Mouse (Mus musculus) lung, postnatal 0 days (tissue): ENCODE data around the gene Kcnj10. TPM values are rescaled to one million over a fixed set of nuclear protein-coding genes. Genes with fewer than 3 reads are reported as not detected.
A peak's percentile ranks its signal among the peaks of the same experiment; 100 is the strongest.

Experiments used
- ATAC-seq: fragments of 200-750 bp; cut with Nextera tagmentation; 2 replicates; pipeline ENCODE4 v1.8.0; 2017; ENCODE audit warnings: moderate library complexity
- DNase-seq: peaks from one replicate; pipeline ENCODE4 v3.0.0-alpha.2; 2016; ENCODE audit warnings: low spot score
- H3K27ac ChIP-seq: fragments of 300-500 bp; sonication (generic); 2 replicates; pipeline ENCODE4 v1.5.1; 2014; ENCODE audit warnings: antibody characterized with exemption, mild to moderate bottlenecking, low read length, mixed read lengths
- H3K27me3 ChIP-seq: fragments of 300-500 bp; sonication (generic); replicated peaks from 2 replicates; pipeline ENCODE4 v1.6.1; 2014; ENCODE audit warnings: low read length, mixed read lengths; ENCODE audit not compliant: insufficient read depth
- H3K36me3 ChIP-seq: fragments of 300-500 bp; sonication (generic); 2 replicates; pipeline ENCODE4 v1.6.1; 2014; ENCODE audit warnings: low read length, mixed read lengths; ENCODE audit not compliant: insufficient read depth
- H3K4me1 ChIP-seq: fragments of 300-500 bp; sonication (generic); 2 replicates; pipeline ENCODE4 v1.6.1; 2014; ENCODE audit warnings: antibody characterized with exemption, low read depth, low read length, mixed read lengths; ENCODE audit not compliant: insufficient read depth
- H3K4me2 ChIP-seq: fragments of 300-500 bp; sonication (generic); replicated peaks from 2 replicates; pipeline ENCODE4 v1.6.1; 2014; ENCODE audit warnings: low read depth, mild to moderate bottlenecking, low read length, moderate library complexity, mixed read lengths
- H3K4me3 ChIP-seq: fragments of 300-500 bp; sonication (generic); 2 replicates; pipeline ENCODE4 v1.5.1; 2014; ENCODE audit warnings: low read depth, low read length
- H3K9ac ChIP-seq: fragments of 300-500 bp; sonication (generic); replicated peaks from 2 replicates; pipeline ENCODE4 v1.6.1; 2014; ENCODE audit warnings: low read depth, mild to moderate bottlenecking
- H3K9me3 ChIP-seq: fragments of 300-500 bp; sonication (generic); 2 replicates; pipeline ENCODE4 v1.6.1; 2016; ENCODE audit warnings: low read length, mixed read lengths
- CTCF ChIP-seq: IDR thresholded peaks from 2 replicates; pipeline ENCODE4 v1.5.1; 2016; ENCODE audit warnings: antibody characterized with exemption, mild to moderate bottlenecking
- EP300 ChIP-seq: IDR thresholded peaks from 2 replicates; pipeline ENCODE4 v1.6.1; 2016; ENCODE audit warnings: antibody characterized with exemption, mild to moderate bottlenecking, control low read depth
- WGBS: fragments of 180-500 bp; shearing (Covaris S2); extraction: QIAGEN DNeasy Blood & Tissue Kit; methylation state at CpG from one replicate; pipeline ENCODE4 v1.1.7; 2014; 5-methylcytosine and 5-hydroxymethylcytosine counted together
- polyA plus RNA-seq: library from polyadenylated mRNA; unstranded; fragments of >200 nt; fragmentation: Nextera tagmentation; extraction: Ambion mirVana; gene quantifications from 2 replicates; pipeline ENCODE4 v1.2.1, GENCODE M21; 2015

Gene Kcnj10
- polyA plus RNA-seq, 1 experiment from 2014 or later: 0.04 TPM

- Histone ChIP-seq H3K9me3 (no peaks in the 10 kb centered on the region), H3K27me3 (no peaks in the 10 kb centered on the region), H3K36me3 (no peaks in the 10 kb centered on the region), H3K27ac (no peak overlapping the region), H3K4me2 (no peak overlapping the region), H3K4me3 (no peak overlapping the region), H3K9ac (no peak overlapping the region), H3K4me1 (no peaks in the 10 kb centered on the region)
- 26% methylated on average over 6 of the region's 6 CpGs for whole genome bisulfite sequencing
- DNase-seq (no peak), ATAC-seq (no peak)
- TF ChIP-seq CTCF: no peak
- TF ChIP-seq EP300: no peak
These were observed 77.2 kb downstream of the Kcnj10 start for GRCm38 (mm10) chr1:172418173-172418572.

- Histone ChIP-seq H3K4me2 (no peak overlapping the region), H3K36me3 (no peaks in the 10 kb centered on the region), H3K27ac (no peak overlapping the region), H3K4me3 (no peak overlapping the region), H3K9me3 (no peaks in the 10 kb centered on the region), H3K27me3 (no peaks in the 10 kb centered on the region), H3K4me1 (no peaks in the 10 kb centered on the region), H3K9ac (no peak overlapping the region)
- DNase-seq: no peak
- WGBS: 74% methylated on average over 3 of the region's 3 CpGs
- TF ChIP-seq EP300: no peak
- no peak for ATAC-seq
These were observed 77.6 kb downstream of the Kcnj10 start for GRCm38 (mm10) chr1:172418642-172419041.

GRCm38 (mm10) chr1:172420181-172420580 lies 79.2 kb downstream of the Kcnj10 start:
- ATAC-seq (no peak), DNase-seq (no peak)
- WGBS: 84% methylated on average over 6 of the region's 6 CpGs
- no peaks in the 10 kb centered on the region for H3K36me3 ChIP-seq
- no peak overlapping the region for H3K4me2 ChIP-seq
- no peak overlapping the region for H3K9ac ChIP-seq
- no peak overlapping the region for H3K4me3 ChIP-seq
- no peak for TF ChIP-seq EP300
- TF ChIP-seq CTCF: no peak
- no peak overlapping the region for H3K27ac ChIP-seq
- no peaks in the 10 kb centered on the region for H3K9me3 ChIP-seq
- H3K4me1 ChIP-seq: no peaks in the 10 kb centered on the region
- no peaks in the 10 kb centered on the region for H3K27me3 ChIP-seq

GRCm38 (mm10) chr1:172423393-172423792 lies 82.4 kb downstream of the Kcnj10 start:
- Histone ChIP-seq H3K9me3 (no peaks in the 10 kb centered on the region), H3K27ac (no peak overlapping the region), H3K4me2 (no peak overlapping the region), H3K4me1 (no peaks in the 10 kb centered on the region), H3K9ac (no peak overlapping the region), H3K27me3 (no peaks in the 10 kb centered on the region), H3K36me3 (no peaks in the 10 kb centered on the region), H3K4me3 (no peak overlapping the region)
- ATAC-seq (peak; percentile 69), DNase-seq (peak; percentile 69)
- TF ChIP-seq CTCF: no peak
- TF ChIP-seq EP300: no peak
- WGBS: 35% methylated on average over 1 of the region's 1 CpGs

Other genes with a start within 250 kb of the Kcnj10 start
- 74.5 and 74.9 TPM in 2 replicates for gene Pex19, start 214.5 kb upstream of the Kcnj10 start, polyA plus RNA-seq
- 93.7 and 96.6 TPM in 2 replicates for gene Dcaf8, start 193.1 kb upstream of the Kcnj10 start, polyA plus RNA-seq
- gene Pea15a, start 134.4 kb upstream of the Kcnj10 start, polyA plus RNA-seq: 114 and 118 TPM in 2 replicates
- 2.5 TPM in 2 replicates for gene Casq1, start 121.3 kb upstream of the Kcnj10 start, polyA plus RNA-seq
- gene Atp1a4, start 82.8 kb upstream of the Kcnj10 start, polyA plus RNA-seq: 0.04 and 0.05 TPM in 2 replicates
- gene Igsf8, start 79.6 kb upstream of the Kcnj10 start, polyA plus RNA-seq: 30.0 and 32.4 TPM in 2 replicates
- gene Atp1a2, start 43.1 kb upstream of the Kcnj10 start, polyA plus RNA-seq: 15.3 and 17.0 TPM in 2 replicates
- gene Kcnj9, start 11.9 kb upstream of the Kcnj10 start, polyA plus RNA-seq: not detected in 2 replicates
- gene Pigm, start 35.3 kb downstream of the Kcnj10 start, polyA plus RNA-seq: 3.5 and 3.9 TPM in 2 replicates
- gene Slamf9, start 134.1 kb downstream of the Kcnj10 start, polyA plus RNA-seq: 4.7 and 5.3 TPM in 2 replicates
- gene Igsf9, start 140.6 kb downstream of the Kcnj10 start, polyA plus RNA-seq: 1.1 and 1.3 TPM in 2 replicates
- 739 and 823 TPM in 2 replicates for gene Tagln2, start 158.8 kb downstream of the Kcnj10 start, polyA plus RNA-seq
- 12.2 and 13.1 TPM in 2 replicates for gene Cfap45, start 179.6 kb downstream of the Kcnj10 start, polyA plus RNA-seq
- 0.39 and 0.44 TPM in 2 replicates for gene Vsig8, start 214.7 kb downstream of the Kcnj10 start, polyA plus RNA-seq
- 0.07 and 0.19 TPM in 2 replicates for gene Slamf8, start 249.4 kb downstream of the Kcnj10 start, polyA plus RNA-seq